Mouse (Mus musculus) liver, embryonic 14.5 days (tissue): ENCODE measurements around the gene Lims1.

Experiments
- CTCF ChIP-seq: IDR thresholded peaks from 2 replicates; pipeline ENCODE4 v1.5.1; 2016; ENCODE audit warnings: antibody characterized with exemption, low read depth, control low read depth
- EP300 ChIP-seq: IDR thresholded peaks from 2 replicates; pipeline ENCODE4 v1.6.1; 2016; ENCODE audit warnings: antibody characterized with exemption, low read depth

GRCm38 (mm10) chr10:58395315-58395714 is 72.0 kb downstream of the Lims1 start:
- TF ChIP-seq CTCF (no peak), EP300 (no peak)
